Comparison of ENCODE assay signal across 19 mouse cellular contexts in genomic region chr7:122245976-122246375, GRCm38 (mm10). TPM values are rescaled to one million over a fixed set of nuclear protein-coding genes. Genes with fewer than 3 reads are reported as not detected.
"Had no signal": no experiment of that assay in that cellular context is flagged by ENCODE, and none has a peak within 500 bp of the region (broad histone marks: within the 10 kb centered on the region; RNA-seq: fewer than 3 reads in every experiment).

No protein-coding gene starts in this region.

- ATAC-seq: liver, postnatal 0 days; lung, postnatal 0 days; midbrain, embryonic 13.5 days; midbrain, embryonic 15.5 days had no signal

- H3K27me3 ChIP-seq: liver, embryonic 13.5 days; liver, embryonic 15.5 days; lung, embryonic 15.5 days; midbrain, embryonic 13.5 days; midbrain, embryonic 15.5 days; neural tube, embryonic 12.5 days had no signal

- DNase-seq: liver, embryonic 13.5 days; liver, postnatal 0 days; lung, adult 2 months; lung, postnatal 14 days; lung, postnatal 36 days; right cerebral cortex, postnatal 14 days; thymus, postnatal 36 days had no signal

- H3K36me3 ChIP-seq: liver, embryonic 13.5 days; liver, embryonic 15.5 days; lung, embryonic 15.5 days; midbrain, embryonic 13.5 days; midbrain, embryonic 15.5 days; neural tube, embryonic 12.5 days had no signal

RNA-seq across cellular contexts. Expression of gene Chp2, which starts 26.7 kb away (rescaled TPM):
- total RNA-seq: megakaryocyte progenitor cell, adult 5-6 weeks; monocyte, adult 5-6 weeks; neutrophil, adult 5-6 weeks had no signal
- polyA plus RNA-seq: stomach, embryonic 14.5 days had no signal

RNA-seq across cellular contexts. Expression of gene Ern2, which starts 60.0 kb away (rescaled TPM):
- total RNA-seq: megakaryocyte progenitor cell, adult 5-6 weeks; monocyte, adult 5-6 weeks; neutrophil, adult 5-6 weeks had no signal
- polyA plus RNA-seq: liver, embryonic 13.5 days; liver, embryonic 15.5 days; liver, postnatal 0 days; macrophage; spleen, adult 2 months had no signal
